Mouse (Mus musculus) ES-E14 (cell line): Measurements from ENCODE around the gene Gtf3c6. TPM values are rescaled to one million over a fixed set of nuclear protein-coding genes. Genes with fewer than 3 reads are reported as not detected.

ENCODE experiments used
- DNase-seq: peaks from one replicate; pipeline ENCODE4 v3.0.0-alpha.2; 2013; ENCODE audit warnings: low read depth, low spot score
- H3K27ac ChIP-seq: 2 replicates; pipeline ENCODE4 v1.5.1; 2012; ENCODE audit warnings: low read depth, mild to moderate bottlenecking, low read length, moderate library complexity, mixed read lengths; ENCODE audit not compliant: poor library complexity, insufficient read depth, severe bottlenecking
- H3K36me3 ChIP-seq: 2 replicates; pipeline ENCODE4 v1.6.1; 2012; ENCODE audit warnings: mild to moderate bottlenecking, low read length, moderate library complexity, mixed read lengths; ENCODE audit not compliant: control insufficient read depth, poor library complexity, insufficient read depth, severe bottlenecking
- H3K4me1 ChIP-seq, 2 experiments: fragments of 150-350 bp in 1 of 2; sonication (generic) in 1 of 2; 2 replicates each; pipeline ENCODE4 v1.6.1; 2012; ENCODE audit warnings: low read length in 2 of 2, mild to moderate bottlenecking in 1 of 2, mixed read lengths in 1 of 2; ENCODE audit not compliant: control insufficient read depth in 2 of 2, insufficient read depth in 2 of 2, poor library complexity in 1 of 2
- H3K4me3 ChIP-seq, 2 experiments: fragments of 150-350 bp in 1 of 2; sonication (generic) in 1 of 2; 2 replicates each; pipeline ENCODE4 v1.5.1; 2012; ENCODE audit warnings: low read length in 2 of 2, low read depth in 1 of 2, mild to moderate bottlenecking in 1 of 2, mixed read lengths in 1 of 2; ENCODE audit not compliant: insufficient read depth in 1 of 2, poor library complexity in 1 of 2, severe bottlenecking in 1 of 2
- H3K9ac ChIP-seq: 2 replicates; pipeline ENCODE4 v1.6.1; 2012; ENCODE audit warnings: low read depth, mild to moderate bottlenecking, low read length, mixed read lengths; ENCODE audit not compliant: poor library complexity, insufficient read depth, severe bottlenecking
- H3K9me3 ChIP-seq: fragments of 150-350 bp; sonication (generic); 2 replicates; pipeline ENCODE4 v1.6.1; 2012; ENCODE audit warnings: low read depth, mild to moderate bottlenecking, low read length; ENCODE audit not compliant: control insufficient read depth, insufficient read depth
- CHD2 ChIP-seq: IDR thresholded peaks from 2 replicates; pipeline ENCODE4 v1.6.1; 2014; ENCODE audit warnings: mild to moderate bottlenecking, low read depth, low read length, inconsistent platforms
- HCFC1 ChIP-seq: IDR thresholded peaks from 2 replicates; pipeline ENCODE4 v1.6.1; 2012; ENCODE audit warnings: low read length, inconsistent platforms, borderline replicate concordance; ENCODE audit not compliant: insufficient read depth
- MAFK ChIP-seq: IDR thresholded peaks from 2 replicates; pipeline ENCODE4 v1.6.1; 2014; ENCODE audit warnings: mild to moderate bottlenecking, low read depth, low read length, inconsistent platforms; ENCODE audit not compliant: insufficient read depth
- ZC3H11A ChIP-seq: IDR thresholded peaks from 2 replicates; pipeline ENCODE4 v1.6.1; 2012; ENCODE audit warnings: low read depth, mild to moderate bottlenecking, inconsistent platforms, low read length, borderline replicate concordance
- ZNF384 ChIP-seq: IDR thresholded peaks from 2 replicates; pipeline ENCODE4 v1.6.1; 2012; ENCODE audit warnings: low read depth, low read length, inconsistent platforms
- in situ Hi-C, 2 experiments: fragments of 600-800 bp; cut with MboI; formaldehyde crosslinking; loops; one replicate each; pipeline ENCODE4 v1.15.1; 2025; ENCODE audit warnings: low sequenced_read_pairs in 2 of 2, inconsistent platforms in 1 of 2; ENCODE audit not compliant: unreplicated experiment in 2 of 2
- total RNA-seq: library from RNA; depleted of rRNA; stranded (reverse); fragments of 300-350 nt; gene quantifications from 2 replicates; pipeline ENCODE4 v1.2.3, GENCODE M21; 2012

Gtf3c6 gene
- total RNA-seq, 1 experiment = 55.5 TPM

GRCm38 (mm10) chr10:40284179-40284831 lies 26.4 kb upstream of the Gtf3c6 start:
- Histone ChIP-seq H3K36me3 (no peaks in the 10 kb centered on the region; the same call in 1 of the 2 replicates), H3K27ac (no peak overlapping the region), H3K4me3 (no peak overlapping the region), H3K9me3 (no peaks in the 10 kb centered on the region), H3K9ac (no peak overlapping the region), H3K4me1 (peaks cover 0 to 7% of the 10 kb centered on the region in 2 experiments; a peak in 3 of 4 replicates)
- in situ Hi-C loops = no loop called here
- TF ChIP-seq MAFK (no peak), CHD2 (no peak), ZC3H11A (no peak), ZNF384 (no peak), HCFC1 (no peak)
- no peak for DNase-seq

DNA sequence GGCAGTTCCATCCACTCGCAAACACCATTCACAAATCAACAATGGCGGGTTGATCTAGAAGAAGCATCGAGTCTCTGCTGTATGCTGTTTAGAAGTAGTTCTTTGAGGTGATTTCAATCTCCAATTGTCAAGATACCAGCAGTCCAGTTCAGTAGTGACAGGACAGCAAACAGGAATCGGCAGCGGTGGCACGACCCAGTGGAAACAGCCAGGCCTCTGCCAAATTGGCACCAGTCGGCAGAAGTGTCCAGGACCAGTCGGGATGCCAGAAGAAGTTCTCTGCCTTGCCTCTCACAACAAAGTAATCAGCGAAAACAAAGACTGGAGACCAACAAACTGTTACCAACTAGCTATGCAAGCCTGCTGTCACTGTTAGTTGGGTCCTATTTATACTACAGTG lies 25.7 kb upstream of the Gtf3c6 start:
- in situ Hi-C loops = no loop called here
- no peaks in the 10 kb centered on the region for H3K9me3 ChIP-seq

DNA sequence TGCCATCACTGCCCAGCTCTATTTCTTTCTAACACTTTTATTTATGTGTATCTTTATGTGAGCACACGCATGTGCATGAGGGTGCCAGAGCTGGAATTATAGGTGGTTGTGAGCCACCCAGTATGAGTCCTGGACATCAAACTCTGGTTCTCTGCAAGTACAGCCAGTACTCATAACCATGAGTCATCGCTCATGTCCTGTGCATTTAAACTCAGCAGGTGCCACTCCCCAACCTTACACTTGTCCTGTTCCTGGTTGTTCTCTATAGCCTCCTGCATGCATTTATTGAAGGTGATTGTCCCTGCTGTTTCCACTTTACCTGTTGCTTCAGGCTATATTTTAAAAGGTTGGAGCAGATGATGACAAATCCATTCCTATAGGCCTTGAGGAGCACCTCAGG lies 23.7 kb upstream of the Gtf3c6 start:
- no peak overlapping the region for H3K4me3 ChIP-seq
- H3K36me3 ChIP-seq = no peaks in the 10 kb centered on the region; the same call in 1 of the 2 replicates
- peaks cover 0 to 7% of the 10 kb centered on the region in 2 experiments; a peak in 3 of 4 replicates for H3K4me1 ChIP-seq
- no peak overlapping the region for H3K27ac ChIP-seq
- no peaks in the 10 kb centered on the region for H3K9me3 ChIP-seq
- no peak overlapping the region for H3K9ac ChIP-seq
- TF ChIP-seq ZC3H11A (no peak), ZNF384 (no peak), HCFC1 (no peak), MAFK (no peak), CHD2 (no peak)
- in situ Hi-C loops = no loop called here
- no peak for DNase-seq

More for the DNA sequence above, 25.7 kb upstream of the Gtf3c6 start:
- DNase-seq = no peak
- TF ChIP-seq CHD2 = no peak
- TF ChIP-seq HCFC1 = no peak
- no peak for TF ChIP-seq ZNF384
- TF ChIP-seq MAFK = no peak
- no peak for TF ChIP-seq ZC3H11A
- peaks cover 0 to 7% of the 10 kb centered on the region in 2 experiments; a peak in 3 of 4 replicates for H3K4me1 ChIP-seq
- H3K27ac ChIP-seq = no peak overlapping the region
- no peak overlapping the region for H3K9ac ChIP-seq
- H3K36me3 ChIP-seq = no peaks in the 10 kb centered on the region; the same call in 1 of the 2 replicates
- no peak overlapping the region for H3K4me3 ChIP-seq

- in situ Hi-C loops = no loop called here
- no peaks in the 10 kb centered on the region for H3K4me1 ChIP-seq
- no peaks in the 10 kb centered on the region for H3K9me3 ChIP-seq
- no peaks in the 10 kb centered on the region for H3K36me3 ChIP-seq
- no peak overlapping the region for H3K9ac ChIP-seq
- no peak overlapping the region for H3K4me3 ChIP-seq
- DNase-seq = no peak
- no peak for TF ChIP-seq MAFK
- TF ChIP-seq HCFC1 = no peak
- no peak for TF ChIP-seq ZC3H11A
- no peak for TF ChIP-seq ZNF384
- no peak for TF ChIP-seq CHD2
- H3K27ac ChIP-seq = no peak overlapping the region
These were observed 20.4 kb upstream of the Gtf3c6 start for GRCm38 (mm10) chr10:40278317-40278716.

GRCm38 (mm10) chr10:40275991-40276390 lies 18.1 kb upstream of the Gtf3c6 start:
- no peak overlapping the region for H3K4me3 ChIP-seq
- no peak overlapping the region for H3K27ac ChIP-seq
- no peak for TF ChIP-seq MAFK
- TF ChIP-seq HCFC1 = no peak
- TF ChIP-seq ZNF384 = no peak
- TF ChIP-seq CHD2 = no peak
- no peak for TF ChIP-seq ZC3H11A
- DNase-seq = no peak
- no peaks in the 10 kb centered on the region for H3K4me1 ChIP-seq
- H3K9me3 ChIP-seq = no peaks in the 10 kb centered on the region
- H3K36me3 ChIP-seq = no peaks in the 10 kb centered on the region
- in situ Hi-C loops = no loop called here
- H3K9ac ChIP-seq = no peak overlapping the region
